Mouse (Mus musculus) CD4-positive naive resting alpha-beta T cell, adult 57 days (primary cell): Measurements from ENCODE around the gene Kel. TPM values are rescaled to one million over a fixed set of nuclear protein-coding genes. Genes with fewer than 3 reads are reported as not detected.

Experiments
- total RNA-seq: library from RNA; stranded (reverse); gene quantifications from one replicate; pipeline ENCODE4 v1.2.4, GENCODE M21; 2023

Kel gene
- not detected for total RNA-seq

GRCm38 (mm10) chr6:41704123-41704522, at the start of gene Kel:
Gene Kel, minus strand, starts transcription at chr6:41704339.

GRCm38 (mm10) chr6:41684131-41684530, 20.0 kb downstream of the Kel start, which contains the start of gene Llcfc1:
Gene Llcfc1, plus strand, starts transcription at chr6:41684431.

GRCm38 (mm10) chr6:41680669-41681068, 23.5 kb downstream of the Kel start, which contains the start of gene Trpv5:
Gene Trpv5, minus strand, starts transcription at chr6:41680769.

Other genes starting within 250 kb of the Kel start
- gene Prss1, start 245.4 kb downstream of the Kel start, total RNA-seq, result not detected
- gene Prss2, start 182.6 kb downstream of the Kel start, total RNA-seq, result 3.3 TPM
- 47.9 TPM for gene Ephb6, start 98.9 kb downstream of the Kel start, total RNA-seq
- not detected for gene Trpv6, start 67.9 kb downstream of the Kel start, total RNA-seq
- not detected for gene Trpv5, start 23.6 kb downstream of the Kel start, total RNA-seq
- gene Llcfc1, start 19.9 kb downstream of the Kel start, total RNA-seq, result not detected
- not detected for gene Olfr459, start 70.8 kb upstream of the Kel start, total RNA-seq
- gene Pip, start 143.2 kb upstream of the Kel start, total RNA-seq, result not detected
- not detected for gene Sval2, start 148.7 kb upstream of the Kel start, total RNA-seq
- gene Sval1, start 247.3 kb upstream of the Kel start, total RNA-seq, result not detected